Mouse (Mus musculus): ENCODE measurements around the gene Atad5. TPM values are rescaled to one million over a fixed set of nuclear protein-coding genes. Genes with fewer than 3 reads are reported as not detected.

Atad5 gene
- polyA plus RNA-seq, 1 experiment from 2014 or later, result 9.1 TPM

DNA sequence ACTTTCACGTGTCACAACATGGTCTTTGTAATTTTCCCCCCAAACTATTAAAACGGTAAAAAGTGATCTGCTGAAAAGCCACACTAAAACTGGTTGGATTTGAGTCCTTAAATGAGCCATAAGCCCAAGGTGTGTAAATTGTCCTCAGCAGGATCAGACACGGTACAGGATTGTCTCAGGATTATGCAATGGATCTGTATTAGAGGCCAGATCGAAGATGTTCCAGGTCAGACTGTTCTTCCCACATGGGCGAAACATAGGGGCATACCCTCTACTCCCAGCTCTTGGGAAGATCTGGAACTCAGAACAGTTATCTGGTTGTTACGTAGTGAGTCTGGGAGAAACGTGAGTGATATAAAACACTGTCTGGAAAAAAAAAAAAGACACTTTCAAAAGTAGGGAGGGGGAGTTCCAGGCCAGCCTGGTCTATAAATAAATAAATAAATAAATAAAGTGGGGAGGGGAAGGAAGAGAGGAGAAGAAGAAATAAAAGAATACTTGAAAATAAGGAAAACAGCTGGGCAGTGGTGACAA lies 7.3 kb upstream of the Atad5 start:
- peaks cover 67% of the 10 kb centered on the region for H3K4me1 ChIP-seq (replicated peaks)

GRCm38 (mm10) chr11:80085356-80086055 lies 3.7 kb upstream of the Atad5 start:
- Histone ChIP-seq H3K36me3 (replicated peaks) (no peaks in the 10 kb centered on the region), H3K4me2 (no peak overlapping the region), H3K4me1 (replicated peaks) (peaks cover 63% of the 10 kb centered on the region), H3K9ac (no peak overlapping the region), H3K4me3 (replicated peaks) (no peak overlapping the region), H3K27ac (replicated peaks) (peak overlapping the region; percentile 34), H3K9me3 (replicated peaks) (no peaks in the 10 kb centered on the region), H3K27me3 (no peaks in the 10 kb centered on the region)
- WGBS (ENCODE audit: insufficient replicate concordance), result 50% methylated on average over 6 of the region's 6 CpGs
- ATAC-seq (ENCODE audit: insufficient read depth), result no peak

More for the DNA sequence above, 7.3 kb upstream of the Atad5 start:
- Histone ChIP-seq H3K36me3 (replicated peaks) (peaks cover 16% of the 10 kb centered on the region), H3K27ac (replicated peaks) (peak overlapping the region; percentile 100), H3K27me3 (no peaks in the 10 kb centered on the region), H3K4me3 (replicated peaks) (peak overlapping the region; percentile 100), H3K4me2 (peak overlapping the region; percentile 74), H3K9me3 (replicated peaks) (no peaks in the 10 kb centered on the region), H3K9ac (peak overlapping the region; percentile 100)
- ATAC-seq (ENCODE audit: insufficient read depth), result no peak
- WGBS (ENCODE audit: insufficient replicate concordance), result 29% methylated on average over 7 of the region's 7 CpGs

- 7% methylated on average over 5 of the region's 5 CpGs for WGBS (ENCODE audit: insufficient replicate concordance)
- peak; percentile 66 for ATAC-seq (ENCODE audit: insufficient read depth)
- H3K9ac ChIP-seq, result no peak overlapping the region
These were observed 2.4 kb upstream of the Atad5 start for GRCm38 (mm10) chr11:80086844-80087243.

DNA sequence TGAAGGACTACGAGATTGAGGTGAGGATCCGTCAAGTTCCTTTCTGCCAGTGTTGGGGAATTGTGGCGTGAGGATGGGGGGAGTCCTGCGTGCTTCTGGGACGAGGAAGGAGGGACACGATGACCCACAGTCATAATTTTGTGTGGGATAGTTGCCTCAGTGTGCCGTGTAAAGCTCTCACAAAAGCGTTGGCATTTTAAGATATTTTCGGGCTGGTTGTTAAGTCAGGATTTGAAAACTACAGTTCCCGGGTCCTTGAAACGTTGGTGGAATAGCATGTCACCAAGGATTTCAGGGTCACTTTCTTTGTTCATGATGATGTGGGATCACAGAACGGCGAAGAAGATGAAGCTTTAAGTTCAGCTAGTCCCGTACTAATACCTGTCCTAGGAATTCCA lies 616 bp downstream of the Atad5 start:
- no peaks in the 10 kb centered on the region for H3K27me3 ChIP-seq
- H3K4me2 ChIP-seq, result peak overlapping the region; percentile 78
- H3K9ac ChIP-seq, result peak overlapping the region; percentile 100
- ATAC-seq (ENCODE audit: insufficient read depth), result no peak
- peaks cover 15% of the 10 kb centered on the region for H3K36me3 ChIP-seq (replicated peaks)
- H3K4me1 ChIP-seq (replicated peaks), result peaks cover 59% of the 10 kb centered on the region
- WGBS (ENCODE audit: insufficient replicate concordance), result under 1% methylated on average over 14 of the region's 14 CpGs
- H3K4me3 ChIP-seq (replicated peaks), result peak overlapping the region; percentile 100
- peak overlapping the region; percentile 82 for H3K27ac ChIP-seq (replicated peaks)
- H3K9me3 ChIP-seq (replicated peaks), result no peaks in the 10 kb centered on the region

More at GRCm38 (mm10) chr11:80086844-80087243, 2.4 kb upstream of the Atad5 start:
- H3K4me2 ChIP-seq, result peak overlapping the region; percentile 33; the same call in 1 of the 2 replicates
- no peaks in the 10 kb centered on the region for H3K9me3 ChIP-seq (replicated peaks)
- H3K27ac ChIP-seq (replicated peaks), result peak overlapping the region; percentile 80; the same call in 1 of the 2 replicates
- H3K36me3 ChIP-seq (replicated peaks), result 0 out of 2 replicates have a peak, but pooled peaks cover 2% of the 10 kb centered on the region
- no peak overlapping the region for H3K4me3 ChIP-seq (replicated peaks)
- H3K4me1 ChIP-seq (replicated peaks), result peaks cover 62% of the 10 kb centered on the region
- no peaks in the 10 kb centered on the region for H3K27me3 ChIP-seq

GRCm38 (mm10) chr11:80090555-80091164 lies 1.5 kb downstream of the Atad5 start:
- Histone ChIP-seq H3K27ac (replicated peaks) (peak overlapping the region; percentile 82; the same call in 1 of the 2 replicates), H3K9me3 (replicated peaks) (no peaks in the 10 kb centered on the region), H3K9ac (peak overlapping the region; percentile 100), H3K27me3 (no peaks in the 10 kb centered on the region), H3K4me3 (replicated peaks) (peak overlapping the region; percentile 100), H3K4me2 (peak overlapping the region; percentile 78), H3K36me3 (replicated peaks) (peaks cover 23% of the 10 kb centered on the region), H3K4me1 (replicated peaks) (peaks cover 53% of the 10 kb centered on the region)
- ATAC-seq (ENCODE audit: insufficient read depth), result no peak
- WGBS (ENCODE audit: insufficient replicate concordance), result 38% methylated on average over 3 of the region's 3 CpGs

- Histone ChIP-seq H3K27me3 (no peaks in the 10 kb centered on the region), H3K4me3 (replicated peaks) (no peak overlapping the region), H3K27ac (replicated peaks) (no peak overlapping the region), H3K36me3 (replicated peaks) (peaks cover 91% of the 10 kb centered on the region), H3K9ac (no peak overlapping the region), H3K4me2 (no peak overlapping the region), H3K4me1 (replicated peaks) (peaks cover 14% of the 10 kb centered on the region), H3K9me3 (replicated peaks) (no peaks in the 10 kb centered on the region)
- ATAC-seq (ENCODE audit: insufficient read depth), result no peak
- WGBS (ENCODE audit: insufficient replicate concordance), result 78% methylated on average over 3 of the region's 3 CpGs
These were observed 9.3 kb downstream of the Atad5 start for GRCm38 (mm10) chr11:80098444-80099056.

GRCm38 (mm10) chr11:80101298-80101697 lies 12.1 kb downstream of the Atad5 start:
- Histone ChIP-seq H3K4me2 (no peak overlapping the region; the same call in 1 of the 2 replicates), H3K9me3 (replicated peaks) (no peaks in the 10 kb centered on the region), H3K4me1 (replicated peaks) (peaks cover 14% of the 10 kb centered on the region), H3K27me3 (no peaks in the 10 kb centered on the region), H3K27ac (replicated peaks) (no peak overlapping the region), H3K36me3 (replicated peaks) (peaks cover 91% of the 10 kb centered on the region), H3K4me3 (replicated peaks) (no peak overlapping the region), H3K9ac (no peak overlapping the region)
- WGBS (ENCODE audit: insufficient replicate concordance), result 40% methylated on average over 6 of the region's 6 CpGs
- peak; percentile 63; the same call in 1 of the 2 replicates for ATAC-seq (ENCODE audit: insufficient read depth)

DNA sequence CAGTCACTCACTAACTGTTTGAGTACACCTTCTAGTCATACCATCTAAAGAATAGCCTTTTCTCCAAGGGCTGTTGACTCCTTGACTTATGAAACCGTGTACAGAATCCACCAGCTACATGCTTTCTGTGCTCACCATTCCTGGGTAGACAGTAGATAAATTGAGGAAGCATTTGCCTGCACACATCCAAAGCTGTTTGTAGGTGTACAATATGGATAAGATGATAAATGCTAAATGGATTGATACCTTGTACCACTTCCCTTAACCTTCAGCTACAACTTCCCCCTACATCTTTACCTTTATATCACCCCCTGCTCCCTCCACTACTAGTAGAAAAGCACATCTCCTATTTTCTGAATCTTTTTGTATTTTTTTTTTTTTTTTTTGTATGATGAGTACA lies 15.2 kb downstream of the Atad5 start:
- Histone ChIP-seq H3K27me3 (no peaks in the 10 kb centered on the region), H3K9ac (no peak overlapping the region), H3K27ac (replicated peaks) (no peak overlapping the region), H3K9me3 (replicated peaks) (no peaks in the 10 kb centered on the region), H3K4me3 (replicated peaks) (no peak overlapping the region), H3K36me3 (replicated peaks) (peaks cover 93% of the 10 kb centered on the region), H3K4me1 (replicated peaks) (peaks cover 12% of the 10 kb centered on the region), H3K4me2 (no peak overlapping the region)
- WGBS (ENCODE audit: insufficient replicate concordance), result 75% methylated on average over 1 of the region's 1 CpGs
- ATAC-seq (ENCODE audit: insufficient read depth), result no peak

DNA sequence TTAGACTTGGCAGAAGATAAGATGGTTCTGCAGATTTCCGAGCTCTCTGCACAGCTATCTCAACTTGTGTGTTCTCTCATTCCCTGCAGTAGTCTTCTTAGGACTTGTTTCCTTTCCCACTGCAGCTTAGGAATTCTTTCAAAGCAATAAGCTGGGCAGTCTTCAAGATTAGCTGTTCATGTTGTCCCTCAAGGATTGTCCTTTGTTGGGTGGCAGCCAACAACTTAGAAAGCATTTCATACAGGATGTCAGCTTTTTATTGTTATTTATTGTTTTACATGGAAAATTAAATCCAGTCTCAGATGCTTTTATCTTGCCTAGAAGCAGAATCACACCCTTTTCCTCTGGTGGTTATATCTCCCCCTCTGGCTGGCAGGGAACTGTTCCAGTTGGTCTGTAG lies 27.2 kb downstream of the Atad5 start:
- no peak overlapping the region for H3K4me3 ChIP-seq (replicated peaks)
- no peaks in the 10 kb centered on the region for H3K9me3 ChIP-seq (replicated peaks)
- H3K27me3 ChIP-seq, result no peaks in the 10 kb centered on the region
- no peak overlapping the region for H3K9ac ChIP-seq
- H3K27ac ChIP-seq (replicated peaks), result no peak overlapping the region
- no peak for ATAC-seq (ENCODE audit: insufficient read depth)
- WGBS (ENCODE audit: insufficient replicate concordance), result 80% methylated on average over 1 of the region's 1 CpGs
- no peak overlapping the region for H3K4me2 ChIP-seq
- no peaks in the 10 kb centered on the region for H3K4me1 ChIP-seq (replicated peaks)
- H3K36me3 ChIP-seq (replicated peaks), result peaks cover 88% of the 10 kb centered on the region

DNA sequence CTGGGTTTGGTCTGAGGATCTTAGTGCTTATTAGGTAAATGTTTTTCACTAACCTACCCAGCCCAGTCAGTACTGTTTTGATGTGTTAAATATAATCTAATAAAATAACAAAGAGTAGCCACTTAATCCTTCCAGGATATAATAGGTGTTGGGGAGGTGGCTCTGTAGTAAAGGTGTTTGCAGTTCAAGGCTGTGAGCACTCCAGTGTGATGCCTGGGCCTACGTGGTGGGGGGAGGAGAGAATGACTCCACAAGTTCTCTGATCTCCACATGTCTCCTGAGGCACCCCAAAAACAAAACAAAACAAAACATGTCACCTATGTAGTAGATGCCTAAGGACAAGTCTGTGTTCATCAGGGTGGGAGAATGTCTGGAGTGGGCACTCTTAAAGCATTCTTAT lies 42.9 kb downstream of the Atad5 start:
- WGBS (ENCODE audit: insufficient replicate concordance), result 73% methylated on average over 1 of the region's 1 CpGs
- Histone ChIP-seq H3K9ac (no peak overlapping the region), H3K27ac (replicated peaks) (no peak overlapping the region), H3K27me3 (no peaks in the 10 kb centered on the region), H3K9me3 (replicated peaks) (no peaks in the 10 kb centered on the region), H3K36me3 (replicated peaks) (peaks cover 91% of the 10 kb centered on the region), H3K4me1 (replicated peaks) (no peaks in the 10 kb centered on the region), H3K4me3 (replicated peaks) (no peak overlapping the region), H3K4me2 (no peak overlapping the region)
- ATAC-seq (ENCODE audit: insufficient read depth), result no peak

- Histone ChIP-seq H3K4me3 (replicated peaks) (no peak overlapping the region), H3K27ac (replicated peaks) (no peak overlapping the region), H3K9me3 (replicated peaks) (no peaks in the 10 kb centered on the region), H3K9ac (no peak overlapping the region), H3K27me3 (no peaks in the 10 kb centered on the region), H3K4me1 (replicated peaks) (0 out of 2 replicates have a peak, but pooled peaks cover 1% of the 10 kb centered on the region), H3K4me2 (no peak overlapping the region), H3K36me3 (replicated peaks) (peaks cover 92% of the 10 kb centered on the region)
- no peak for ATAC-seq (ENCODE audit: insufficient read depth)
- 51% methylated on average over 4 of the region's 4 CpGs for WGBS (ENCODE audit: insufficient replicate concordance)
These were observed 45.5 kb downstream of the Atad5 start for GRCm38 (mm10) chr11:80134744-80135143.
